Mouse (Mus musculus): ENCODE measurements around the gene Dzank1.

The Dzank1 gene

DNA sequence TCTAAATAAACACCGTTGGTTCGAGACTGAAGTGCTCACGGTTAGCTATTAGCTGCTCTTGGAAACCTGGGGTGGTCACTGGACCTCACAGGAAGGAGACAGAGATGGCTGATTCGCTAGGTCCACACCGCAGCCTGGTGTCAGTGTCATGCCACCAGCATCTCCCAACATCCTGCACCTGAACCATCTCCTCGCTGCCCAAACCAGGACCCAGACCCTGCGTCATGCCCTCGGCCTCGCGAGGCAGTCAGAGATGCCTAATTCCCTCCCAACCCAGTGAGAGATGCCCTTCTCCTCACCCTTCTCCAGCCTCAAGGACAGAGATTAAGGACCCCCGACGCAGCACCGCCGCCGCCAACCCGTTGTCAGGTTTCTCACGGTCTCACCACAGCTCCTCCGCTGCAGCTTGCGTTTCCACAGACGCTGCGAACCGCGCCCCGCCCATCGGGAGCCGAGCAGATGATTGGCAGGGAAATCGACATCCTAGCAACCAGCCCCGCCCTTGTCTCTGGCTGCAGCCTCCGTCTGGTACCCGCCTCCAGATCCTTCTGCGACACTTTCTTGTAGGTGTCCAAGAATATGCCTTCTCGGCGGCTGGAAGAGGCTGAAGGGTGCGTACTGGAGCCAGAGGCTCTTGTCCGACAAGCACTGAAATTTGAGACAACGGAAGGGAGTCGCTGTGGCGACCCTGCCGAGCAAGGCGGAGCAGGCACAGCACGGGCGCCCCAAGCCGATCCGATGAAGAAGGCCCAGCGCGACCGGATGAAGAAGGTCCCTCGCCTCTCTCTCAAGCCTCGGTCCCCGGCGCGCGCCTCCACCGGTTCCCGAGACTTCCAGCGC, at the start of gene Dzank1, which contains the start of gene Polr3f:
TSS of gene Dzank1 (minus strand) at position 434 of the 840 bp plus-strand sequence.
TSS of gene Polr3f (plus strand) at position 738 of the 840 bp plus-strand sequence.
- peak; percentile 97 to 99 for DNase-seq (ENCODE audit: low spot score in 2 of 2)

DNA sequence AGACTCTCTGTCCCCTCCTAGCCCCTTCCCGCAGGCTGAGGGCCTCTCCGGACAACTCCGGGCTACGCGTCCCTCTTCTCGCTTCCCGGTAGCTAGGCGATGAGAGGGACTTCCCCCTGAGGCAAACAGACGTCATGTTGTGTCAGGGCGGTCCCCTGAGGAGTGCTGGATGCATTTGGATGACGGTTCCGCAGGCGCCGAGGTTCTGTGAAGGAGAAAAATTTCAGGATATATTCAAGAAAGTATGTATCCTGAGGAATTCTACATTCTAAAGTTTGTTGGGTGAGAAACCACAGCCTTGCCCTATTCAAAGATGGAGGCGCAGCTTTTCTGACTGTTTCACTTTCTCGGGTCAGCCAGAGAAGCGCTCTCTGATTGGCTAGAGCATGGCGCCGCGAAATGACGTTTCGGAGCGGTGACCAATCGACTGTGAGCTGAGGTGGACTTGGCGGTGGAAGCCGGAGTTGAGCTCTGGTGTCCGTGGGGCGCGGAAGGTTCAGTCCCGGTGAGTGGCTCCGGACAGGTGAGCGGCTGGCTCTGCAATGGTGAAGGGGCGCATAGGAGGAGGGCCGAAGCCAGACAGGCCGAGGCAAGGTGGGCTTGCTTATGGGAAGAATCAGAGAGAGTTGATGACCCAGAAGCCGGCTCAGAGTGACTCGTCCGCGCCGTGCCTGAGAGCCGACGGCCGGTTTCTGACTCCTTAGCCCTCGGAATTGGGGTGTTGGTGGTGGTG, 28.8 kb upstream of the Dzank1 start, which contains the start of gene Sec23b:
TSS of gene Sec23b (plus strand) at position 410 of the 733 bp plus-strand sequence.
- peak; percentile 98 to 99 for DNase-seq (ENCODE audit: low spot score in 2 of 2)

DNA sequence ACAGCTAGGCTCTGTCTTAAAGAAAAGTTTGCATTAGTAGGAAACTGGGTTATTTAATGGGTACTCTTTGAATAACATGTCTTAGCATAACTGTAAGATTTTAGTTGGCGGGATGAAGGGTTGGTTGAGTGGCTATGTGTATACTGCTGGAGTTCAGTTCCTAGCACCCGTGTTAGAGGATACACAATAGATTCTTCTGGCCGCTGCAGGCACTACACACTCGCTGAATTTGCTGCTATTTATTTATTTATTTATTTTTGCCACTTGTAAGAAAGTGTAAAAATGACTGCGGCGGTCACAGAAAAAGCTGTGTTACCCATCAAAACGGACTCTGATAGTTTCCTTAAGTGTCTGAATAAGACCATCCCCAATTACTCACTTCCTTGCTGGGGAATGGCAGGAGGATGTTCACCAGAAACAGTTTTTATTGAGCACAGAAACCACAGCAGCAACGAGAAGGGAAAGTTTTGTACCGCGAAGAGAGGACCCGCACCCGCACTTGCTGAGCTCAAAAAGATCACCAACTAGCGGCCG, 28.1 kb upstream of the Dzank1 start:
- DNase-seq (ENCODE audit: low spot score in 2 of 2), result no peak

DNA sequence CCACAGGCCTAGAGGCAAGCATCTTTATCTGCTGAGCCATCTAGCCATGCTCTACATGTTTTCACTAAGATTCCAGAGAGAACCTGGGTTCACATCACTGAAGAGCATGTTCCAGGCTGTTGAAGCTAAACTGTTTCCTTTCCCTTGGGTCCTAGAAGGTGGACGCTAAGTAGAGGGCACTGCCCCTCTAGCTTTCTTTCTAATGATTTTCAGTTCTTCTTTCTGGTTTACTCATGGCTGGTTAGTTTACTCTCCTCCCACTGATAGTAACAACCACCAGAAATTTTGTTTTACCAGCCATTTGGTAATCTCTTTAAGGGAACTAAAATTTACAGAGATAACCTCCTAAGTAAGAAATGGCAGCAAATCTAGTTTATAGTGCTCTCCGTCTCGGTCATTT, 26.7 kb upstream of the Dzank1 start:
- no peak for DNase-seq (ENCODE audit: low spot score in 2 of 2)

- peak; percentile 47 to 56 for DNase-seq (ENCODE audit: low spot score in 2 of 2)
Observed at GRCm38 (mm10) chr2:144550529-144550928, 23.3 kb upstream of the Dzank1 start, which contains the start of gene Rbbp9. Gene Rbbp9 (minus strand): TSS chr2:144550869.

GRCm38 (mm10) chr2:144547559-144547958, 20.3 kb upstream of the Dzank1 start:
- DNase-seq (ENCODE audit: low spot score in 2 of 2), result no peak

DNA sequence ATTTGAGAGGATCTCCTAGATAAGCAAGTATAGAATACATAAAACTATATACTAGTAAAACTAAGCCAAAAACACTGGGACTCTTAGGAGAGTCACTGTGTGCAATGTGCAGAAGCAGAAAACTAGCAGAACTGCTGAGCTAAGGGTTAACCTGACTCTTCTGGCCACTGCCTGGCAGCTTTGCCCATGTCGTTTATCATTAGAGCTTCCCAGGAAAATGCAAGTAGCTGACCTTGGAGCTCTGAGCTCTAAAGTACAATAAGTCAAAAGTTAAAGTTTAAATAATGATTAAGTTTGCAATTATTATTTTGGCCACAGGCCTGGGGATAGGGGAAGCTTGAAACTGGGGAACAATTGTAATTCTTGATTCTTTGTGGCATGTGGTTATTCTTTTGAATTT, 18.3 kb upstream of the Dzank1 start:
- DNase-seq (ENCODE audit: low spot score in 2 of 2), result no peak

GRCm38 (mm10) chr2:144545061-144545460, 17.8 kb upstream of the Dzank1 start:
- no peak for DNase-seq (ENCODE audit: low spot score in 2 of 2)

GRCm38 (mm10) chr2:144544630-144545029, 17.4 kb upstream of the Dzank1 start:
- no peak for DNase-seq (ENCODE audit: low spot score in 2 of 2)

- no peak for DNase-seq (ENCODE audit: low spot score in 2 of 2)
Observed at GRCm38 (mm10) chr2:144543670-144544069, 16.5 kb upstream of the Dzank1 start.

- no peak for DNase-seq (ENCODE audit: low spot score in 2 of 2)
Observed at GRCm38 (mm10) chr2:144541246-144541645, 14.0 kb upstream of the Dzank1 start.

GRCm38 (mm10) chr2:144537123-144537522, 9.9 kb upstream of the Dzank1 start:
- DNase-seq (ENCODE audit: low spot score in 2 of 2), result no peak

DNA sequence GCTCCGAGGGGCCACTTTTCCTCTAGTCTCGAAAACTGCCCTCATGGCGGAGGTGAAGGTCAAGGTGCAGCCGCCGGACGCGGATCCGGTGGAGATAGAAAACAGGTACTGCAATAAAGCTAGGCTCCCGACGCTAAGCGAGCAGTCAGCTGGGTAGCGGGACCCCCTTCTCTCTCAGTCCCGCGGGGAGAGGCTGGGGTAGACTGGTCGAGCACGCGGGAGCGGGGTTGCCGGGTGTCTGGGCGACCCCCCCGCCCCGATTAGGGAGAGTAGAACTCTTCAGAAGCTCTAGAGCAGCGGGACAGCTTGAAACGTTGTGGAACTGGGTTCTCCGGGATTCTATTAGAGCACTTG, 584 bp upstream of the Dzank1 start:
- DNase-seq (ENCODE audit: low spot score in 2 of 2), result no peak

DNA sequence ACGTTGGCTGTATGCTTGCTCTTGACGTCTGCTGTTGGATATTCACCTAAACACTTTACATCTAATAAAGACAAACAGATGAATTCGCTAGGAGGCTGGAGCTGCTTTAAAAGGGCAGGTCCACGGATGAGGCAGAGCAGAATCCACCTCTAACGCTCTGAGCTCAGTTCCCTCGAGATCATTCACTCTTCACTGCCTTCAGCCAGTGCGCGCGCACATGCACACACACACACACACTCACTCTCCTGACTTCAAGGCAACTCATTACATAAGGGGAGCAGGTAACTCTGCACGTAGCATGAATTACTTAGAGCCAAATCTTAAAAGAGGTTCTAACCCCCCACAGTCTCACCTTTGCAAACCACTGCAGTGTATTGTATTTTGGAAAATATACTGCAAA, 1.4 kb downstream of the Dzank1 start:
- DNase-seq (ENCODE audit: low spot score in 2 of 2), result no peak

DNA sequence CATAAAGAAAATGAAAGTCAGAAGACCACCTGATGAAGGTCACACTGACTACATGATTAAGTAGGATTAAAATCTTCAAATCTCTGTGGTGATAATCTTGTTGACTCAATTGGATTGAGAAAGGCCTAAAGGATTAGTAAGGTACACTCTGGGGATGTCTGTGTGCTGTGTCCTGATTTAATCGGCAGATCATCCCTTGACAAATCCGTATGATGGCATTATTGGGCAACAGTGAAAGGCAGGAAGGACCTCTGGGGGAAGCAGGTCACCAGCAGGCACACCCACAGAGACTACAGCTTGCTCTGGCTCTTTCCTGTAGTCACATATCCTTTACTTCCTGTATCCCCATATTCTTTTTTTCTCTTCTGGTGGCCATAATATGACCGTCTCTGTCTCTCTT, 7.4 kb downstream of the Dzank1 start:
- DNase-seq (ENCODE audit: low spot score in 2 of 2), result no peak

DNA sequence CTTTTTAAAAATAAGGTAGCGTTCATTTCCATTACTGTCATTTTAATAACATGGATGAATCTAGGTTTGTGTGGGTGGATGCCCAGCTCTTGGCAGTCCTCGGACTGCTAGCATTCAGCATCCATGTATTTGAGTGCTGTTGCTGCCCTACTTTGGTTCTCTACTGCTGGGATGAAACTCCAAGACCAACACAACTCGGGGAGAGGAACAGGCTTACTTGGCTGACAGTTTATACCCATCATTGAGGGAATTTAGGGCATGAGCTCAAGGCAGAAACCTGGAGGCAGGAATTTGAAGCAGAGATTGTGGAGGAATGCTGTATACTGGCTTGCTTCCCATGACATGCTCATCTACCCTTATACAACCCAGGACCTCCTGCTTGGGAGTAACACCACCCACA, 12.6 kb downstream of the Dzank1 start:
- no peak for DNase-seq (ENCODE audit: low spot score in 2 of 2)

GRCm38 (mm10) chr2:144502134-144502533, 25.1 kb downstream of the Dzank1 start:
- DNase-seq (ENCODE audit: low spot score in 2 of 2), result no peak

- no peak for DNase-seq (ENCODE audit: low spot score in 2 of 2)
Observed at GRCm38 (mm10) chr2:144489342-144489741, 37.9 kb downstream of the Dzank1 start.

DNA sequence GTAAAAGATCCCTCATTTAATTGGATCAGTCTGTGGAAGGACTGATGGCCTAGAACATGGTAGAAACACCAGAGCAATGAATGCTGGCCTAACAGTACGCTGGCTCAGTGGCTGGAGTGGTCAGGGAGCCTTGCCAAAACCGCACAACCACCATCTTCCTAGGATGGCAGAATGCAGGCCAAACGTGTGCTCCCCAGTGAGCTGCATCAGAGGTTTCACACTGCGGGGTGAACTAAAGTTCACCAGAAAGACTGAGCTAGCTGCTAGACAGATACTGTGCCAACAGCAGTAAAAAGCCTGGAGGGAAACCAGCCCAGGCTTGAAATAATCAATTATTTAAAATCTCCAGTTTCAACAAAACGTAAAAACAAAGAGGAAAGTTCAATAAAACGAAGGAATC, 39.7 kb downstream of the Dzank1 start:
- no peak for DNase-seq (ENCODE audit: low spot score in 2 of 2)

DNA sequence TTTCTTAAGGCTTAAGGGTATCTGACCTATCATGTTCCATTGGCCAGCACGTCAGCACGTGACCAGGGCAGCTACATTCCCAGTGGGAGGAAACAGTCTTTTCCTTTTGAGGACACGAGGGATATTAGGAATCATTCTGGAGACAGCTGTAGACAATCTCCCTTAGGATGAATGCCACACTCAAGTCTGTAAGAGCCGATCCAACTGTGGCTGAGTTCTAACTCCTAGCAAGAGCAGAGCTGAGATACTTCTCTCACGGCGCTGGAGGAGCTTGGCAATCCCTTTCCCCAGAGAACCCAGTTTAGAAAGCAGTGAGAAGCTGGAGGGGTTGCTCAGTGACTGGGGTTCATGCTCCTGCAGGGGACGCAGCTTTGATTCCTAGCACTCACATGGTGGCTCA, 41.8 kb downstream of the Dzank1 start:
- DNase-seq (ENCODE audit: low spot score in 2 of 2), result peak; percentile 31 to 45

- DNase-seq (ENCODE audit: low spot score in 2 of 2), result peak; percentile 16 to 35
Observed at GRCm38 (mm10) chr2:144484084-144484483, 43.1 kb downstream of the Dzank1 start.

DNA sequence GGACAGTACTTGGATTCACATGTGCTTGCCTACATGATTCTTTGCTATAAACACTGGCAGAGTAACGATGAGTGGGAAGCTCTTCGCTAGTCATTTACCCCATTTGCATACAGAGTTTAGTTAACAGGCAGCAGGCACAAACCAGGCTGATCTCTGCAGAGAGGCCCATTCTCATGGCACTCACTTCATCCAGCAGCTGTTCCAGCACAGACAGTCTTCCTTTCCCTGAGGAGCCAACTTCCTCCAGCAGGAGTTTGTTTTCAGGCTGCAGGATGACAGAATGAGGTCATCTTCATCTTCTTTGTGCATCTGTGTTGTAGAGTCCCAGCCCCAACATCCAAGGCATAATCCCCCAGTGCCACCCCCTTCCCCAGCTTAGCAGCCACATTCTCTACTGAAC, 47.8 kb downstream of the Dzank1 start:
- DNase-seq (ENCODE audit: low spot score in 2 of 2), result peak; percentile 50 to 55

DNA sequence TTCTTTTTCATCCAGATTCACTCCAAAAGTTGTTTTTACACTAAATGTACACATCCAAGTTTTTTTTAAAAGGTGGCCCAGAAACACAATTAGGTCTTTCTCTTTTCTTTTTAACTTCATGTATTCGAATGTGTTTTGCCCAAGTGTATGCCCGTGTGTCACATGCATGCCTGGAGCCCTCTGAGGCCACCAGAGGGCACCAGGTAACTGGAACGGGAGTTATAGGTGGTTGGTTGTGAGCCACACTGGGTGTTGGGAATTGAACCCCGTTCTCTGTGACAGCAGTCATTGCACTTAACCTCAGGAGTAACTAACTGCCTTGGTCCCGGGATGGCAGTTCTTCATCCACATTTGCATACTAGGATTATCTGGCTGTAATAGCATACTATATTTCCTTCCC, 60.0 kb downstream of the Dzank1 start:
- DNase-seq (ENCODE audit: low spot score in 2 of 2), result no peak
